Mouse (Mus musculus) liver, postnatal 0 days (tissue): Measurements from ENCODE around the gene Tcf3.
A peak's percentile ranks its signal among the peaks of the same experiment; 100 is the strongest.

Source experiments
- CTCF ChIP-seq: sonication (generic); IDR thresholded peaks from 2 replicates; pipeline ENCODE4 v1.5.1; 2016; ENCODE audit warnings: antibody characterized with exemption, low read depth
- EP300 ChIP-seq: IDR thresholded peaks from 2 replicates; pipeline ENCODE4 v1.6.1; 2016; ENCODE audit warnings: antibody characterized with exemption, low read depth, mild to moderate bottlenecking

GRCm38 (mm10) chr10:80441598-80441997, 8.2 kb upstream of the Tcf3 start:
- TF ChIP-seq CTCF (0 out of 2 replicates have a peak, but pooled peaks have one; percentile 12), EP300 (no peak)
